Mouse (Mus musculus): ENCODE results near the gene Tnik. TPM values are rescaled to one million over a fixed set of nuclear protein-coding genes. Genes with fewer than 3 reads are reported as not detected.

Gene Tnik
- polyA plus RNA-seq, 1 experiment from 2014 or later, result 88.8 TPM

GRCm38 (mm10) chr3:28363441-28364125, 100.6 kb downstream of the Tnik start:
- H3K27me3 ChIP-seq (replicated peaks), result no peaks in the 10 kb centered on the region
- 81% methylated on average over 5 of the region's 5 CpGs for WGBS
- H3K4me2 ChIP-seq, result no peak overlapping the region
- H3K4me1 ChIP-seq, result 0 out of 2 replicates have a peak, but pooled peaks cover 4% of the 10 kb centered on the region
- no peak overlapping the region for H3K9ac ChIP-seq
- no peak overlapping the region for H3K27ac ChIP-seq
- ATAC-seq (replicated peaks), result no peak
- no peak overlapping the region for H3K4me3 ChIP-seq
- H3K9me3 ChIP-seq, result no peaks in the 10 kb centered on the region
- 0 out of 2 replicates have a peak, but pooled peaks cover 4% of the 10 kb centered on the region for H3K36me3 ChIP-seq (replicated peaks)

- Histone ChIP-seq H3K4me2 (no peak overlapping the region), H3K27me3 (replicated peaks) (no peaks in the 10 kb centered on the region), H3K4me3 (no peak overlapping the region), H3K9ac (no peak overlapping the region), H3K4me1 (peaks cover 4% of the 10 kb centered on the region; the same call in 1 of the 2 replicates), H3K36me3 (replicated peaks) (no peaks in the 10 kb centered on the region), H3K27ac (no peak overlapping the region), H3K9me3 (no peaks in the 10 kb centered on the region)
- ATAC-seq (replicated peaks), result no peak
- 83% methylated on average over 5 of the region's 5 CpGs for WGBS
These were observed 105.7 kb downstream of the Tnik start for GRCm38 (mm10) chr3:28368746-28369145.

DNA sequence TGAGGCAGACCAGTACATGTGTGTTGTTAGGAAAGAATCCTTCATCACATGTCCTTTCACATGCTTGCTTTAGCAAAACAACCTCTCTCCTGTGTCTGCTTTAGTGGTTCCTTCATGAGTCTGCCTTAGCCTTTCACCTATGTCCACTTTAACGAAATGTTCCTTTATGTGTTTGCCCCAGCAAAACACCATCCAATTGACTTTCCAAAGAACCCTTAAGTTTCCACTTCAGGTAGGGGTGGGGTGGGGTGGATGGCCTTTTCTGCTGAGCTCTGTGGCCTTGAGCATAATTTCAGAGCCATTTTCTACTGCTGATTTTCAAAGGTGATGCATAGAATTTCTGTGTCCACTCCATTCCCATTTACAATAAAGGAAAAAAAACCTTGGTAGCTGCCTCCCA, 106.3 kb downstream of the Tnik start:
- no peak overlapping the region for H3K4me3 ChIP-seq
- 83% methylated on average over 1 of the region's 1 CpGs for whole genome bisulfite sequencing
- H3K36me3 ChIP-seq (replicated peaks), result no peaks in the 10 kb centered on the region
- no peaks in the 10 kb centered on the region for H3K27me3 ChIP-seq (replicated peaks)
- no peak for ATAC-seq (replicated peaks)
- peaks cover 4% of the 10 kb centered on the region; the same call in 1 of the 2 replicates for H3K4me1 ChIP-seq
- no peak overlapping the region for H3K27ac ChIP-seq
- H3K4me2 ChIP-seq, result no peak overlapping the region
- no peaks in the 10 kb centered on the region for H3K9me3 ChIP-seq
- H3K9ac ChIP-seq, result no peak overlapping the region

DNA sequence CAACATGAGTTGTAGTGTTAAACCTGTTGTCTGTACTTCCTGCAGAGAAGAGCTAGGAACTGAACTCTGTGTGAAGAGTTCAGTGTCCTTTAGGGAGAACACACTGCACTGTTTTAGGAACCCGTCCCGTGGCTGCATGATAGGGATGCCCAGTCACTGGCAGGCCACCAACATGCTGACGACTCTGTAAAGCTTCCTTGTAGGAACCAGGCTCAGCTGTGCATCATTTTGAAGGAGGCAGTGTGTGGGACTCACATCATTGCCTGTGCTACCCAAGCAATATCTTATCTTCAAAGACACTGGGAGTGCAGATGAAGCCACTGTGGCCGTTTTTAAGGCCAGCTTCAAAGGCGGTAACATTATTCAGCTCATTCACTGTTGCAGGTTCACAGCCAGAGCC, 106.7 kb downstream of the Tnik start:
- Histone ChIP-seq H3K4me2 (no peak overlapping the region), H3K27ac (no peak overlapping the region), H3K9me3 (no peaks in the 10 kb centered on the region), H3K36me3 (replicated peaks) (no peaks in the 10 kb centered on the region), H3K4me3 (no peak overlapping the region), H3K9ac (no peak overlapping the region), H3K4me1 (peaks cover 4% of the 10 kb centered on the region; the same call in 1 of the 2 replicates), H3K27me3 (replicated peaks) (no peaks in the 10 kb centered on the region)
- ATAC-seq (replicated peaks), result no peak
- WGBS, result 81% methylated on average over 5 of the region's 5 CpGs

GRCm38 (mm10) chr3:28371583-28371982, 108.6 kb downstream of the Tnik start:
- no peaks in the 10 kb centered on the region for H3K36me3 ChIP-seq (replicated peaks)
- H3K27me3 ChIP-seq (replicated peaks), result no peaks in the 10 kb centered on the region
- no peaks in the 10 kb centered on the region for H3K9me3 ChIP-seq
- peaks cover 4% of the 10 kb centered on the region; the same call in 1 of the 2 replicates for H3K4me1 ChIP-seq
- no peak for ATAC-seq (replicated peaks)
- H3K27ac ChIP-seq, result no peak overlapping the region
- no peak overlapping the region for H3K4me3 ChIP-seq
- no peak overlapping the region for H3K9ac ChIP-seq
- WGBS, result 100% methylated on average over 1 of the region's 1 CpGs
- no peak overlapping the region for H3K4me2 ChIP-seq

GRCm38 (mm10) chr3:28372459-28372858, 109.4 kb downstream of the Tnik start:
- H3K27me3 ChIP-seq (replicated peaks), result no peaks in the 10 kb centered on the region
- H3K4me2 ChIP-seq, result no peak overlapping the region
- 97% methylated on average over 2 of the region's 2 CpGs for WGBS
- no peak overlapping the region for H3K27ac ChIP-seq
- ATAC-seq (replicated peaks), result no peak
- H3K4me1 ChIP-seq, result peaks cover 4% of the 10 kb centered on the region; the same call in 1 of the 2 replicates
- H3K4me3 ChIP-seq, result no peak overlapping the region
- no peaks in the 10 kb centered on the region for H3K36me3 ChIP-seq (replicated peaks)
- no peak overlapping the region for H3K9ac ChIP-seq
- no peaks in the 10 kb centered on the region for H3K9me3 ChIP-seq

GRCm38 (mm10) chr3:28374738-28375510, 111.9 kb downstream of the Tnik start:
- H3K36me3 ChIP-seq (replicated peaks), result no peaks in the 10 kb centered on the region
- no peak for ATAC-seq (replicated peaks)

GRCm38 (mm10) chr3:28380224-28380623, 117.2 kb downstream of the Tnik start:
- Histone ChIP-seq H3K4me1 (peaks cover 41% of the 10 kb centered on the region), H3K27ac (peak overlapping the region; percentile 48; the same call in 1 of the 2 replicates), H3K4me2 (no peak overlapping the region), H3K27me3 (replicated peaks) (no peaks in the 10 kb centered on the region), H3K36me3 (replicated peaks) (no peaks in the 10 kb centered on the region), H3K4me3 (no peak overlapping the region), H3K9ac (no peak overlapping the region), H3K9me3 (no peaks in the 10 kb centered on the region)
- ATAC-seq (replicated peaks), result no peak; the same call in 1 of the 2 replicates
- WGBS, result 35% methylated on average over 2 of the region's 2 CpGs

More at GRCm38 (mm10) chr3:28374738-28375510, 111.9 kb downstream of the Tnik start:
- WGBS, result 91% methylated on average over 6 of the region's 6 CpGs
- H3K4me3 ChIP-seq, result no peak overlapping the region
- H3K9me3 ChIP-seq, result no peaks in the 10 kb centered on the region
- no peak overlapping the region for H3K9ac ChIP-seq
- no peak overlapping the region for H3K27ac ChIP-seq
- H3K4me2 ChIP-seq, result no peak overlapping the region
- no peaks in the 10 kb centered on the region for H3K27me3 ChIP-seq (replicated peaks)
- H3K4me1 ChIP-seq, result peaks cover 8% of the 10 kb centered on the region; the same call in 1 of the 2 replicates

DNA sequence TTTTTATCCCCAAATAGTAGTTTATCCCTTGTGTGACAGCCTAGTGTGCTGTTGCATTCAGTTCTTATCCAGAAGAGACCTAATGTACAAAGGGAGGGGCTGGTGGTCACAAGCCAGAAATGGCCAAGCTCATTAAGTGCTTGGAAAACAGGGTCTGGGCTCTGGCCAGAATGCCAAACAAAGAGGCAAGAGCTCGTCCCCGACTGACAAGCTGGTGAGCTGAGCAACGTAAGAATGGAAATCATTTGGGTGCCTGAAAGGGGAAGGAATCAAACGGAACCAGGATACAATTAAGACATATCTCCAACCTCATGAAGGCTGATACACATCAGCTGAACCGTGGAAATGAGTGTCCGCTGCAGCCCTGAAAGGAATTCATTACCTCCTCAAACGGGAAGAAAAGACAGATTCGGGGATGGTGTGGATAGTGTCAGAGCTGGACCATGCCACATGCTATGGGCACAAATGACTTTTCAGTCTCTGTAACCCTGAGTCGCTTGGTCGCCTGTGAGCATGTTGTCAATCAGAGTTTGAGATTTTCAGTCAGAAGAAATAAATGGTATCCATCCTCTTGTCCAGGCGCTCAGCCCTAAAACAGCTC, 120.6 kb downstream of the Tnik start:
- no peak overlapping the region for H3K9ac ChIP-seq
- peaks cover 41% of the 10 kb centered on the region for H3K4me1 ChIP-seq
- H3K4me2 ChIP-seq, result no peak overlapping the region
- H3K27ac ChIP-seq, result peak overlapping the region; percentile 43; the same call in 1 of the 2 replicates
- H3K36me3 ChIP-seq (replicated peaks), result no peaks in the 10 kb centered on the region
- H3K27me3 ChIP-seq (replicated peaks), result no peaks in the 10 kb centered on the region
- WGBS, result 23% methylated on average over 11 of the region's 11 CpGs
- peak; percentile 21; the same call in 1 of the 2 replicates for ATAC-seq (replicated peaks)
- H3K9me3 ChIP-seq, result no peaks in the 10 kb centered on the region
- no peak overlapping the region for H3K4me3 ChIP-seq

GRCm38 (mm10) chr3:28385199-28385975, 122.4 kb downstream of the Tnik start:
- Histone ChIP-seq H3K4me3 (no peak overlapping the region), H3K27ac (no peak overlapping the region)
- ATAC-seq (replicated peaks), result no peak

GRCm38 (mm10) chr3:28388540-28388939, 125.5 kb downstream of the Tnik start:
- no peak for ATAC-seq (replicated peaks)
- no peak overlapping the region for H3K4me2 ChIP-seq
- H3K9me3 ChIP-seq, result no peaks in the 10 kb centered on the region
- no peaks in the 10 kb centered on the region for H3K36me3 ChIP-seq (replicated peaks)
- WGBS, result 81% methylated on average over 3 of the region's 3 CpGs
- no peaks in the 10 kb centered on the region for H3K27me3 ChIP-seq (replicated peaks)
- H3K4me1 ChIP-seq, result peaks cover 14% of the 10 kb centered on the region
- H3K4me3 ChIP-seq, result no peak overlapping the region
- H3K27ac ChIP-seq, result no peak overlapping the region
- H3K9ac ChIP-seq, result no peak overlapping the region

More at GRCm38 (mm10) chr3:28385199-28385975, 122.4 kb downstream of the Tnik start:
- Histone ChIP-seq H3K36me3 (replicated peaks) (no peaks in the 10 kb centered on the region), H3K27me3 (replicated peaks) (no peaks in the 10 kb centered on the region), H3K4me2 (no peak overlapping the region), H3K9ac (no peak overlapping the region), H3K4me1 (peaks cover 33% of the 10 kb centered on the region), H3K9me3 (no peaks in the 10 kb centered on the region)
- 93% methylated on average over 10 of the region's 10 CpGs for WGBS

Data from midbrain, embryonic 15.5 days (tissue).